Mouse (Mus musculus): ENCODE measurements around the gene Smok3b.

DNA sequence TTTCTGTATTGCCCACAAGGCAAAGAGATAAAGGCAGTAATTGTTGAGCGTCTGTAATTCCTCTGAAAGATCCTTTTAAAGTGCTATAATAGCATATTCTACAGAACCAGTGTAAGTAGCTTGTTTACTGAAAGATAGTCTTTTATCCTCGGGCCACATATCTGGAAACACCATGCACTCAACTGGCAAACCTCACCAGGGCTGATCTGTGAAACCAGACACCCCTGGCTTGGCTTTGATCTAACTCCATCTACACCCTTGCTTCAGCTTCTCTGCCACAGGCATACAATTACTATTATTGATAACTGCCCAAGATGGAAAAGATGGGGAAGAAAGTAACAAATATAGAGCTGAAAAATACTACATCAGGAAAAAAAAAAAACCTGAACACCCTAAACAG is 63.3 kb downstream of the Smok3b start:
- no peak for TF ChIP-seq CTCF (IDR thresholded peaks at IDR 0.05; ENCODE audit: low read depth)
- no peak for TF ChIP-seq EP300 (IDR thresholded peaks at IDR 0.05; ENCODE audit: low read depth)
